Mouse (Mus musculus) testis, postnatal 10 days (tissue): Measurements from ENCODE around the gene Wdr74.

Experiments
- DNase-seq: peaks from one replicate; pipeline ENCODE4 v3.0.0; 2021; ENCODE audit warnings: low spot score

The Wdr74 gene

DNA sequence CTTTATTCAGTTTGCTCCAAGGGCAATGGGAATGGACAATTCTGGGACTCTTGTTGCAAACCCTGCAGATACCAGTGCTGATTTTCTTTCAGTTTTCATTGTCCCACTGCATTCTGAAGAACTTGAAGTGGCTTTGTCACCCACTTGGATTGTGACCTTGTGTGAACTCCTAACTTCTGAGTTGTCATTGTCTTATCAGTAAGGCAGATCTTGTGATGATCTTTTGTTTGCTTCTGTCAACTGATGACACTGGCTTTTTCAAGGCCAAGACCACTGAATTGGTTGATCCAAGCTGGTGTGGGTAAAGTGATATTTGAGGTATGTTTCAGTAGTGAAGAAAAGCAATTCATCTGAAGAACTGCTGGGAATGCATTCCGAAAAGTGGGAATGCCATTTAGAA, 9.8 kb downstream of the Wdr74 start:
- no peak for DNase-seq

GRCm38 (mm10) chr19:8747368-8747767, 11.7 kb downstream of the Wdr74 start:
- DNase-seq, result no peak

- no peak for DNase-seq
These were observed 20.0 kb downstream of the Wdr74 start for GRCm38 (mm10) chr19:8755652-8756051.

DNA sequence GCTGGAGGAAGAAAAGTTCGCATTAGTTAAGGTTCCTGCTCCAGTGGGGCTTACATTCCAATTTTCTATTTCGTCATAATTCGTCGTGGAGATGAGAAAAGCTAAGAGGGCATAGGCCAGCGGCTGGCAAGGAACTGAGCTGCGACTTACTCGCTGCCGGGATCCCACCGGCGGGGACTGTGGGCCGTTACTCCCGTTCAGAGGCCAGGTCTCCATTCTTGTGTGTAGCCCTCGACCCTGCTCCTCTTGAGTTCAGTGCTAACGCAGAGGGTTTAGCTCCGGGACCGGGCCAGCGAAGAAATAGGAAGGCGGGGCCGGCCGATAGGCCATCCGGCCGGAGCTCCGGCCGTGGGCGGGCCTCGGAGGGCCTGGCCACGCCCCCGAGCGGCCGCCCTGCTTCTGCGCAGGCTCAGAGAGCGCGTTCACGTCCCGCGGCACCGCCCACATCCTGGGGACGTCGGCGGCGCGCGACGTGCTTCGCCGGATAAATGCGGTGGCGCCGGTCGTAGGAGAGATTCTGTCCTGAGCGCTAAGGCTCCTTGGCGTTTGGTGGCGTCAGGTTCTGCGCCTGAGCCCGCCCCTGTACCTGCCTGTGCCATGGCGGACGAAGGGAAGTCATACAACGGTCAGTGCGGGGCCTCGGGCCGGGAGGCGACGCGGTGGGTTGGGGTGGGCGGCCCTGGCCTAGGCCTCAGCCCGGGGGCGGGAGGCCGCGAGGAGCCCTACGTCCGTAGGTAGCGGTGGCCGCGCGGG, 21.2 kb downstream of the Wdr74 start, which contains the start of gene Nxf1:
Gene Nxf1 (plus strand): TSS at position 439 of the 753 bp plus-strand sequence.
- DNase-seq, result peak; percentile 96

DNA sequence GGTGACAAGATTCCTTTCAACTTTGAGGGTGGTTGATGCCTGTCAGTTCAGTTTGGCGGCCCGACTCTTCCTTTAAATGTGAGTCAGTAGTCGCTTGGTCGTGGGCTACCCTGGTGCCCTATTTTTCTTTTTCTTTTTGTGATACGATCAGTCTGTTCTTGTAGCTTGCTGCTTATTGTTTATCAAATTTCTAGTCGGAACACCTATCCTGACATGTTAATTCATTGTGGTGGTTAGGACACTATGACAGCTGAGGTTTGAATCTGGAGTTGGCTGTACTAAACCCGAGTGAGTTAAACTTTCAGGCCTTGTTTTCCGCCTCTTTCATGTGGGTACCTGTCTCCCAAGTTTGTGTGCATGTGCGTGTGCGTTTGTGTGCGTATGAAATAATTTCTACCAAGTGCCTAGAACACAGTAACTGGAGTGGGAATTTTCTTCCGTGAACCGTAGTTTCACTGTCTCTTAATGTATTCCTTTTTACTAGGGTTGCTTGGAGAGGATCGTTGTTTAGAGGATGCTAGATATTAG, 21.9 kb downstream of the Wdr74 start:
- DNase-seq, result no peak

- DNase-seq, result no peak
These were observed 23.3 kb downstream of the Wdr74 start for GRCm38 (mm10) chr19:8758899-8759298.

DNA sequence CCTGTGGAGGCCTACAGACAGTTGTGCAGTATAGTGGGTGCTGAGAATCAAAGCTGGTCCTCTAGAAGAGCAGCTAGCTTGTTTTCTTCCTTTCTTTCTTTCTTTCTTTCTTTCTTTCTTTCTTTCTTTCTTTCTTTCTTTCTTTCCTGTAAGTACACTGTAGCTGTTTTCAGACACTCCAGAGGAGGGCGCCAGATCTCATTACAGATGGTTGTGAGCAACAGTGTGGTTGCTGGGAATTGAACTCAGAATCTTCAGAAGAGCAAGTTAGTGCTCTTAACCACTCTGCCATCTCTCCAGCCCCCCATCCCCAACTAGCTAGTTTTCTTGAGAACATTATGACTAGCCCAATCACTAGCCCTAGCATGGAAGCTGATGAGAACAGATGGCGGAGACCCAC, 25.1 kb downstream of the Wdr74 start:
- DNase-seq, result no peak

- DNase-seq, result no peak
These were observed 27.6 kb downstream of the Wdr74 start for GRCm38 (mm10) chr19:8763276-8763675.

DNA sequence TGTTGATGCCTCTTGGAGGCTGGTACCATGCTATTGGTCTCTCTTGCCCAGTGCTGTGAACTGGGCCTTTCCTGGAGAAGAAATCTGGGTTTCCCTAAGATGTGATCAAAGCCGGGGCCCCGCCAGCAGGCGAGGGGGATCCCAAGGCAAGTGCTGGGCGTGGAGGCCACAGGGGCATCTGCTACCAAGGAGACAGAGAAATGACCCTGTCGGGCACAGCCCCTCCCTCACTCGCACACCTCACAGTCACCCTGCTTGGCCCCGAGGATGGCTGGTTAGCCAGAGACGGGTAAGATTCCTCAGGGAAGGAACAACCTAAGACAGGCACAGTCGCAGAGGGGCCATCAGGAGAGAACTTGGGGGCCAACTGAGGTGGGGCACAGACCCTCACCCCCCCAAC, 29.9 kb downstream of the Wdr74 start:
- no peak for DNase-seq

DNA sequence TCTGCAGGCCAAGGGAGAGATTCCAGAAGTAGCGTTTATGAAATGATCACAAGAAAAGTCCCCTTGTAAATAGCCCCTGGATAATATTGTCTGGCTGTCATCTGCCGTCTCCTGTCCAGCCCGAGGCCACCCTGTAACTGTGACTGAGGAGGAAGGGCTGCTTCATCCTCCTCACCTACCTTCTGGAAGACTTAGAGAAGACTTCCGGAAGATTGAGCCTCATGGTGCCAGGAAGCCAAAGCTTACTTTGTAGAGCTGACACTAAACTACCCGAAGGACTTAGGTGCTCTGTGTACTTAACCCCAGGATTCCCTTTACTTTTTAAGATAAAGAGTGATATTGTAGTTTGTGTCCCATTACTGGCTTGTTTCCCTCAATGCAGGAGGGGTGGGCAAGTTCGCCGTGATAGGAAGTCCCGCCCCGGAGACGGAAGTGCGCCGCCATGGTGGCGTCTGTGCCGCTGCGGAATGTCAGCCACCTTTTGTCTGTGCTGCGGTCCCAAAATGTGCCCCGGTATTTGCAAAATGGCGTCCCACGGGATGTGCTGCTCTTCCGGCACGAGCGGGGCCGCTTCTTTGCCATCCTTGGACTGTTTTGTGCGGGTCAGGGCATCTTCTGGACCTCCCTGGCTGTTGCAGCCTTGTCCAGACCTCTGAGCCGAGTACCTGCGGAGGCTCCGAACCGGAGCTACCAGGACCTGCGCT, 35.1 kb downstream of the Wdr74 start, which contains the start of gene Tmem223:
Gene Tmem223 (plus strand): TSS at position 430 of the 704 bp plus-strand sequence.
- DNase-seq, result peak; percentile 84

GRCm38 (mm10) chr19:8772996-8773395, 37.4 kb downstream of the Wdr74 start:
- no peak for DNase-seq

- DNase-seq, result no peak
These were observed 37.8 kb downstream of the Wdr74 start for GRCm38 (mm10) chr19:8773409-8773808.

DNA sequence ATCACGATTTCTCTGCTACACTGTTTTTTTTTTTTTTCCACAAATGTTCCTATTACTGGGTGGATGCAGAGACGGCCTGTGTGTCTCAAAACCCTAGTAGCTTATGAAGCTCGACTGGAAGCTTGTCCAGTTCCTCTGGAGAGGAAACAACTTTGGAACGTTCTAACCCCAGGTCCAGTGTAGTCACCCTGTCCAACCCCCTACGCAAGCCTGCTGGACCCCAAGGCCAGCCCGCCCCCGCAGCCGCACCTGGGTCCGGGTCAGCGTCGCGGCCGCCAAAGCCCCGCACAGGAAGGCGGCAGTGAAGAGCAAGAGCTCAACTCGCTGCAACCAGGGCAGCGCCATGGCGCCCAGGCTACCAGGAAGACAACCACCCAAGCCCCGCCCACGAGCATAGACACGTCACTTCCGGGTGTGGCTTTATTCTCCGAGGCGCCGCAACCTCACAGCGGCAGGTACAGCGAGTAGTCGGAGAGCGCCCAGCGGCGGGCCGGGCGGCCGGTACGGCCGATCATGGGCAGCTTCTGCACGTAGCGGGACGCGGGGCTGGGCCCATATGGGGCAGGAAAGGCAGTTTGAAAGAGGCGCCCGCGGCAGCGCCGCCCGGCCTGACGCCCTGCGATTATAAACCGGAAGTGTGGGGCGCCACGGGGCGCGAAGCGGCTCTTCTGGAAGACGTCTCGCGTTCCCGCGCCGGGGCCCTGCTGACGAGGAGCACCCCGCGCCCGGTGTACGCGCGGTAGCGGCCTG, 38.6 kb downstream of the Wdr74 start, which contains the start of gene Tmem179b:
Gene Tmem179b (minus strand): TSS at position 382 of the 750 bp plus-strand sequence.
- peak; percentile 98 for DNase-seq

DNA sequence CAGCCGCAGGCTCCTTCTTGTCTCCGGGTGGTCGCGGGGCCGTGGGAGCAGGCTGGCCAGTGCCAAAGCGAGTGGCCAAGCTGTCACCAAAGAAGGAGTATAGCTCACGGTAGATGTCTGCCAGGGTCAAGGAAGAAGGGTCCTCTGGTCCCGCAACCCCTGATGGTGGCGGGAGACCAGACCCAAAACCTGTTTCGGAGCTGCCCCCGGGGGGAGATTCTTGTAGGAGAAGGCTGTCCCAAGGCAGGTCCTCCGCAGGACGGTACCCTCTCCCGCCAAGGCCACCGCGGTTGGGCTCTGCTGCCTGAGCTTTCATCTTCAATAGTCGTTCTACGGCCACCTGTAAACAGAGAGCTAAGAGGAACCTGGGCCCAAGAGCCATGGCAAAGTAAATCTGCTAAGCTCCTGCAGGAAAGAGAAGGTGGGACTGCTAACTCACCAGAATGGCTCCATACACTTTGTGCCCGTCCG, 39.4 kb downstream of the Wdr74 start:
- peak; percentile 63 for DNase-seq

- peak; percentile 87 for DNase-seq
These were observed 50.6 kb downstream of the Wdr74 start, which contains the start of gene Taf6l for GRCm38 (mm10) chr19:8786008-8786781. TSS of gene Taf6l (minus strand) at chr19:8786417.

DNA sequence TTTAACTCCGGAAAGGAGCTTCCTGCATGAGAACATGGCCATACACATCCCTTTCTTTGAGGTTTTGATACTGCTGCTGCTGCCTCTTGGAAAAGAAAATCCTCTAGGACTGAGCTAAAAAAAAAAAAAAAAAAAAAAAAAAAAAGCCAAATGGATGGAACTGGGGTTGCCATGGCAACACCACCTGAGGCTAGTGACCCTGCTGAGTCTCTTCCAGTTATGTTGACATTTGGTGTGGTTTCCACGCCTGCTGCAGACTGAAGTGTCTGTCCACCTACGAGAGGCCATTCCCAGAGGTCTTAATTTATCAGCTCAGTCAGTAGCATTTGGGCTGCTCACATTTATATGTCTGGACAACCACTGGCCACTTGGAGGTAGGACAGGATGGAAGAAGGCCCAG, 52.9 kb downstream of the Wdr74 start:
- no peak for DNase-seq

DNA sequence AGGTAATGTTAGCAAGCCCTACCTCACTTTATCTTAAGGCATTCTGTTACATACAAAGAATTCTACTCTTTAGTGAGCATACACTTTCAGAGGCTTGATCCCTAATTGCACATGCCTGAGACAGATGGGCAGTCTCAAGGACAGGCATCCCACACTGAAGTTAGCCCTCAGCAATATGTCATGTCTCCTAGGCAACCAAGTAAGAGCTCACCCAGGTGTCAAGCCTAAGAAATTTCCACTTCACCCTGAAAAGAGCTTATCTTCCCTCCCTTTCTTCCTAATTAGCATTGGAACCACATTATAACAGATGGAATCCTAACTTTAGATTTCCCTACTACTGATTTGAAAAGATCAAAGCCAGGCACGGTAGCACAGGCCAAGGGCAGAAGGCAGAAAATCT, 53.5 kb downstream of the Wdr74 start:
- no peak for DNase-seq

DNA sequence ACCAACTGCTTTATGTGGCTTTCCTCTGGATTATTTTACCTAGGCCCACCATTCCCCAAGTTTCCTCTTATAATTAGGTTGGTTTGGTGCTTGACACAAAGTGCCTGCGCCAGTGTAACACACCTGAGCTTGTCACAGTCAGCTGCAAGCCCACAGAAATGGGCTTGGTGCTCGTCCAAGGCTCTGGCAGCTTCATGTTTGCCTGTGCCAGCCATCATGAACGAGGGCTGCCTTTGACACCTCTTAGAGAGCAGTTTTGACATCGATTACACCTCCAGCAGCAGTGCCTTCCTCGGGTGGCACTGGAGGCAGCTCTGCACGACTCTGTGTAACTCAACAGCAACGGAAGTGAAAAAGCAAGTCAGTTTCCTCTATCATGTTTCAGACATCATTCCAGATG, 54.5 kb downstream of the Wdr74 start:
- DNase-seq, result no peak
